Mouse (Mus musculus): ENCODE measurements around the gene Eva1c.

DNA sequence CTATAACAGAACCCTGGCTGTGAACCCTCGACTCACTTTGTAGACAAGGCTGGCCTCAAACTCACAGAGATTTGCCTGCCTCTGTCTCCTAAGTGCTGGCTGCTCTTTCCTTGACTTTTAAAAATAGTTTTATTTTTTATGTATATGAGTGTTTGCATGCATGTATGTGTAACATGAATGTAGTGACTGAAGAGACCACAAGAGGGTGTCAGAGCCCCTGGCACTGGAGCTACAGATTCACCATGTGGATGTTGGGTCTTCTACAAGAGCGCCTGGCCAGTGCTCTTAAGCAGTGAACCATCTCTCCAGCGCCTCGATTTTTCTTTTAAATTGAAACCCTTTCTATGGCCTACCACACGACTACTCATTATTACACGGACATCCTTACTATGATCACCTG lies 127.3 kb downstream of the Eva1c start:
- peak; percentile 56 for TF ChIP-seq CTCF (IDR thresholded peaks at IDR 0.05; ENCODE audit: low read depth)
- TF ChIP-seq EP300 (optimal IDR thresholded peaks at IDR 0.05): no peak
